Mouse (Mus musculus) lung, adult 18-20 months (tissue): Measurements from ENCODE around the gene Zfp536.

ENCODE experiments used
- DNase-seq, 2 experiments: peaks; one replicate each; pipeline ENCODE4 v3.0.0; 2022; ENCODE audit warnings: mixed read lengths in 2 of 2

Gene Zfp536

GRCm38 (mm10) chr7:37542951-37543350 lies 230.5 kb downstream of the Zfp536 start:
- DNase-seq, result no peak

- no peak for DNase-seq
Observed at GRCm38 (mm10) chr7:37531166-37531565, 242.3 kb downstream of the Zfp536 start.

DNA sequence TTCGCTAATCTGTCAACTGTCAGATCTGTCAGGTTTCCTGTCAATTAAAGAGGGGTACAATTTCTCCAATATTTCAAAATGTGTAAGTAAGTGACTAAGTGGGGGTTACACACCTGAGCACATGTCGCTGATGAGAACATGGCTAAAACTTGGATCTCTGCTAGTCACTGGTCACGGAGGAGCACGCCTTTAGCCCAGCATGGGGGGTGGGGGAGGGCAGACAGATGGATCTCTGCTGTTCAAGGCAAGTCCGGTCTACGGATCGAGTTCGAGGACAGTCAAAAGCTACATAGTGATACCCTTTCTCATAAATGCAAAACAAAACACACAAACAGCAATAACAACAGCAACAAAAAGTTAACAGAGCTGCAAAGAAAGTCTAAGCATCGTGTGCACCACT lies 245.1 kb downstream of the Zfp536 start:
- DNase-seq, result no peak

DNA sequence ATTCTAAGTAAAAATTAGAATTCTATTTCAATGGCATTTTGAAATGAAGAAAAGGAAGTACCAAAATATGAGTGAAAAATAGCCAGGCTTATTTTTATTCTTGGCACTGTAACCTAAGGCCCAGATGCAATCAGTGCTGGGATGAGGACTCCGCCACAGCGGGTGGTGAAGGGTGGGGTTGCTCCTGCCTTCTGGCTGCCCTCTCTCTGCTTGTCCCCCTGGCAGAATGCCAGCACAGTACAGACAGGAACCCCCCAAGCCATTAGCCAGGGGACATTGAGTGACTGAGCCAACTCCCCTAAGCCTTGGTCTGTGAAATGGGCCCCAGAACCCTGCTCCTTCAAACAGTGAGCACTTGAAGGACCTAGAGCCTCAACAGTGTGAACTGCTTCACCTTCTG lies 245.6 kb downstream of the Zfp536 start:
- no peak for DNase-seq

GRCm38 (mm10) chr7:37521407-37521806 lies 252.0 kb downstream of the Zfp536 start:
- no peak for DNase-seq

DNA sequence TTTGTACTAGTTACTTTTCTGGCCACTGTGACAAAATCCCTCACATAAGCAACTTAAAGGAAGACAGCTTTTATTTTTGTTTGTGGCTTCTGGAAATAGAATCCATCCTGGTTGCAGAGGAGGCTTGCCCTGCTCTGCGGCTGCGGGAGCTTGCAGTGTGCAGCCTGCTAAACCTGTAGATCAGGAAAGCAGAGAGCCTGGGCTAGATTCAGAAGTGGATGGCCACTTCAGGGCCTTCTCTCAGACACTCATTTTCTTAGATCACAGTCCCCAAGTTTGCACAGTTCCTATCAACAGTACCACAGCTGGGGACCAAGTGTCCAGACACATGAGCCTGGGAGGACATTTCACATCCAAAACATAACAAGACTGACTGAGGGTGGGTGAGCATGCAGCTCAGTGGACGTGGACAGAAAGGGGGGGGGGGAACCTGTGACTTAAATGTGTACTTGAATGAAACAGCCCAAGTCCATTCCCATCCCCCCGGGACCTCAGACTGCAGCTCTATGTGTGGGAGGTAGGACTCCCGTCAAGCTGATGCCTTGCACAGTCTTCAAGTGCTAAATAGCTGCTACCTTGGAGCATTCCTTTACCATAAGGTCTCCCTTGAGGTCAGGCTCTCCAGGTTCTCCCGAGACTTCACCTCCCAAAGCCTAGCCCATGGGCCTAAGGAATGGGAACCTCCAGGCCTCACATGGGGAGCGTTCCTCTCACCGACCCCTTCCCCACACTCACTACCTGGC lies 262.3 kb downstream of the Zfp536 start:
- DNase-seq, result no peak

DNA sequence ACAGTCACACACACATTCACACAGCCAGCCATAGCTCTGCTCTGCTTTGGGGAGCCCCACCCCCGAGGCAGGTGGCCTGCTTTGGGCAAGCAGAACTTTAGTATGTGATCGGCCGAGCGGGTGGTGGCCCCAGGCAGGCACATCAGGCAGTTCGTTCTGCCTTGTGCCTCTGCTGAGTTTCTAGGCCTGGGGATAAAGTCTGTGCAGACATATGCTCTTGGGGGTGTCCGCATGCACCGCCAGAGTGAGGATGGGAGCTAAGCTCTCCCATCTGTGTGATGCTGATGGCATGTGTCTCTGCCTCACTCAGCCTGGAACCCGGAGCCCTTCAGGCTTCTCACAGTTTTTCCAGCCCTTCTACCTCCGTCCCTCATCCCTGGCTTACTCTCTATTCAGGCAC lies 263.7 kb downstream of the Zfp536 start:
- DNase-seq, result no peak

- no peak for DNase-seq
Observed at GRCm38 (mm10) chr7:37505548-37505947, 267.9 kb downstream of the Zfp536 start.

- DNase-seq, result no peak
Observed at GRCm38 (mm10) chr7:37505096-37505495, 268.3 kb downstream of the Zfp536 start.

DNA sequence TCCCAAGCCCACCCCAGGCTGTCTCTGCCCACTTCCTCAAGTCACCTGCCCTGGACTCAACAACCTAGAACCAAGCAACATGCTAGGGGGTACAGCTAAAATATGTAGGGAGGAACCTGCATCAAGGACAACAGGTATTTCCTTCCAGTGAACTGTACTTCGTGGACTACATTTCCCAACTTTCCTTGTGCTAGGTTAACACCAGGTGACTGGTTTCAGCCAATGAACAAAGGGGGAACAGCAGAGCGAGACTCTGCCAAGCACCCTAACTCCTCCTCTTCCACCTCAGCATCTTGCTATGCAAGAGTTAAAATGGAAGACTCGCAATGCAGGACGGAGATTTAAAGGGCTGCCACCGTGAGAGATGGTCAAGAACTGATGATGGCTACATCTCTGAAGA lies 274.6 kb downstream of the Zfp536 start:
- no peak for DNase-seq

DNA sequence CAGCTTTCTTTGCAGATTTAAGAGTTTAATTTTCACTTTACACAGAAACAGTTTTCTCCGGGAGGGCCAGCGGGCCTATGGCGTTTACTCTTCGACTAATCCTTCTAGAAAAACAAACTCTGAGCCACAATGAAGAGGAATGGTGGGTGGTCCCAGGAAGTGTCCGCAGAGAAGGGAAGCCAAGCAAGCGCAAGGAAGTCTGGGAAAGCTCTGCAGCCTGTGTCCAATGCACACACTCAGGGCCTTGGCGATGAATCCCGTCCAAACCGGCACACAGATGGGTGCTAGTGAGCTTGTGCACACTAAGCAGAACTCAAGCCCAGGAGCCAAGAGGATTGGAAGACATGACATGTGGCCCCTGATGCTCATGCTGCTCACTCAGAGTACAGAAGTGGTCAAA lies 276.9 kb downstream of the Zfp536 start:
- no peak for DNase-seq

DNA sequence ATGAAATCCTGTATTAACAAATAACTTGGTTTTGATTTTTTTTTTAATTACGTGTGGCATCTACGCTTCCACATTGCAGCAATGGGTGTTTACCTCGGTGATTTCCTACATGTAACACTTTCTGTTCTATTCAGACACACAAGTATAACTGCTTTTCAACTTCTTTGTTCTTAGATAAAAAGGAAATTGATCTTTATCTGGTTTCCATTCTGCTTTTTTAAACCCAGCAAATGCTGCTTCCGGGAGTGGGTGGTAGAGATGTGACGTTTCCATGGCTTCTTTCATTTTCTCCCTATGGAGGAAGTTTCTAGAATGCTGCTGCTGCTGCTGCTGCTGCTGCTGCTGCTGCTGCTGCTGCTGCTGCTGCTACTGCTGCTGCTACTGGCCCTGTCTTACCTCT lies 283.1 kb downstream of the Zfp536 start:
- DNase-seq, result no peak

GRCm38 (mm10) chr7:37484946-37485345 lies 288.5 kb downstream of the Zfp536 start:
- no peak for DNase-seq

DNA sequence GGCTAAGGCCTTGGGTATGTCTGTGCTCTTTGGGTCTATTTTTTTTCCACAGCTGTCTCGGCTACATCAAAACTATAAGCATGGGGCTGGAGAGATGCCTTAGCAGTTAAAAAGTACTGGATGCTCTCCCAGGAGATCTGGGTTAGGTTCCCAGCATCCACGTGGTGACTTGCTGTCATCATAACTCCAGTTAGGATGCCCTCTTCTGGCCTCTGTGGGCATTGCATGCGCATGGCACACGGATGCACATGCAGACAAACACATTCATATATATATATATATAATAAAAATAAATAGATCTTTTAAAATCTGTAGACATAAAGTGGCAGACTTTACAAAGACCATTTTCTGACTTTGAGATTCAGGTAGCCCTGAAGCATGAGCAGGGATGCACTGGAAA lies 290.9 kb downstream of the Zfp536 start:
- no peak for DNase-seq

GRCm38 (mm10) chr7:37481165-37481564 lies 292.3 kb downstream of the Zfp536 start:
- no peak for DNase-seq

DNA sequence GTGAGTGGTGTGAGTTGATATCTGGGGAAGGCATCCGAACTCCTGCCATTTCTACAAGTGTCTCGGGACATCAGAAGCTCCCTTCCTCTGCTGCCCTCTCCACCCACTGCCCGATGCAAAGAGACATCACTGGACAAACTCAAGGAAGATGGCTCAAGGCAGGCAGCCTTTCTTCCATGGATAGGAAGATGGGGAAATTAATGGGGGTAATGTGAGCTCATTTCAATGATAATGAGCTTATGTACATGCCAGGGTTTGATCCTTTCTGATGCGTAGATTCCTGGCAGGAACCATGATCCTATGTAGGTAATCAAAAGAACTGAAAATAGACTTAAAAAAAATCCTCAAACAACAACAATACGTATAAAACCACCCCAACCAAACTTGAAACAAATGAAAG lies 296.1 kb downstream of the Zfp536 start:
- DNase-seq, result no peak

GRCm38 (mm10) chr7:37475485-37475884 lies 298.0 kb downstream of the Zfp536 start:
- no peak for DNase-seq

DNA sequence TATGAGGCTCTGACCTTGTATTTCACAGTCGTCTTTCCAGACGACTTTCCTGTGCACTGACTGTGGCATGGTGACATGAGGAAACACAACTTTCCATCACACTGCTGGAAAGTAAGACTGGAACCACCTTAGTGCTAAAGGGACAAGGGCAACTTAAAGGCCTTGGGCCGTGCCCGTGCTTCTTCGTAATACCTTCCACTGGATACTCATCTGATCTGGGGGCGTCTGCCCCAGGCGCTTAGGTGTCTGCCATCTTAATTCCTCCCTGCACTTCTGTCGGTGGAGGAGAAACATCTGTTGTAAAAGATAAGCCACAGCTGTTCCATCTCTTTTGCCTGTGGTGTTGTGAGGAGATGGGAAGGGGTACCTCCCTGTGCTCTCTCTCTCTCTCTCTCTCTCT lies 299.2 kb downstream of the Zfp536 start:
- no peak for DNase-seq

- no peak for DNase-seq
Observed at GRCm38 (mm10) chr7:37473311-37474084, 299.9 kb downstream of the Zfp536 start.

DNA sequence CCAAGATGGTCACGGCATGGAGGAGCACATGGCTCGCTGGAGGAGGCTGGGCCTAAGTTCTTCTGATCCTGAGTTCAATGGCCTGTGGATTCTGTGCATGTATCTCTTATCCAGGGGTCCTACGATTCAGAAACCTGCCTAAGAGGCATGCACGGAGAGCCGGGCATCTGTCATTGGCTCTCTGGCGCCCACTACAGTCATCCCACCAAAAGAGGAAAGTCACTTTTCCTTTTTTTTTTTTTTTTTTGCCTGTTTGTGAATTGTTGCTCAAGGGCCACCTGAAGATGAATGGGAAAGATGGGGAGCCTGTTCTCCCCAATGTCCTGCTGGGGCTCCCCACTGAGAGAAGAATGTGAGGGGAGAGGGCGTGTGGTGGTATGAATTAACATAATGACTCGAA lies 301.7 kb downstream of the Zfp536 start:
- no peak for DNase-seq

DNA sequence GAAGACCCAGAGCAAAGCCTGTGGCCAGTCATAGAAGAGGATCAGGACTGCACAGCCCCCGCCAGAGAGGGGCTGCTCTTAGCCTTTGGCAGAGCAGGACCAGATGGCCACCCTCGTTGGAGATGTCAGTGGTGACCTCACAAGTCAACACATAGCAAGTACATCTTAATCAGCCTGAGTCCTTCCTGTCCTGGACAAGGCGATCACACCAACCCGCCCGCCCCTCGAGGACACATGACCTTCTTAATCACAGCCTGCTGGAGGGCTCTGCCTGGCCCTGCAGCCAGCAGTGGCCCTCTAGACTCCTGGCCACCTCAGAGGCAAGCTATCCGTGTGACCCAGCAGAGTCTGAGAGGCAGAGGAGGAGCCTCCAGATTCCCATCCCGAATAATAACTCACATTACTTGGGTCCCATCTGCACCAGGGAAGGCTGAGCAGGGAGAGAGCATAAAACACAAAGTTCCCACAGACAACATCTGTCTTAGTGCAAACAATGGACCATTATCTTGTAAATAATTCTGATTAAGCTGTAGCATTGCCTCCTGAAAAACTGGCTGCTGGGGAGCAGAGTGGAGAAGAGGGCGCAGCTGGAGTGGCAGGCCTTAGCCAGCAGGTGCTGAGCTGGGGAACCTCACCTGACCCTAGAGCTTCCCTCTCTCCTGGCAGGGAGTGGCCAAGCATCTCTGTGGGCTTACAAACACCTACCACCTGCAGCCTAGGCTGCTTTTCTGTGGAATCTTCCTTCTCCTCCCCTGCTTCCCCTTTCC lies 306.8 kb downstream of the Zfp536 start:
- DNase-seq, result no peak

DNA sequence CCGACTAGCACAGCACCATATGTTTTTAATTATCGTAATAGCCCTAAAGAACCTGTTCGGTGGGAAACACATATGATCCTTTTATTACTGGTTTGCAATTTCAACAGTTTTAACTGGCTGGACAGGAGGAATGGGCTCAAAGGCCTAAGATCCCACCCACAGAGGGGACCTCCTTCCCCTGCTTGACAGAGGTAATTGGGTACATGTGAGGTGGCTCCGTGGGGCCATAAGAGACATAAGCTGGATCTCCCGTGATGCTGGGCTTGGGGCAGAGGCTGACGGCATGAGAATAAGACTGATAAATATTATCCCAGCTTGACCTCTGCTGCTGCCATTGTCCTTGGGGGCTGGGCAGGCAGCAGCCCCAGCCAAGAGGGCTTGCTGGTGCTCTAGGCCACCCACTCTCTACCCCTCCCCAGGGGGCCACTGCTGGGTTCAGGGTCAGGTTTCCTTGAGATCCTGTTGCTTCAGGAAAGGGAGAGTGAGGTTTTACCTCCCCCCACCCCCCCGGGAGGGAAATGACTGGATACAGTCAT lies 309.2 kb downstream of the Zfp536 start:
- DNase-seq, result no peak

DNA sequence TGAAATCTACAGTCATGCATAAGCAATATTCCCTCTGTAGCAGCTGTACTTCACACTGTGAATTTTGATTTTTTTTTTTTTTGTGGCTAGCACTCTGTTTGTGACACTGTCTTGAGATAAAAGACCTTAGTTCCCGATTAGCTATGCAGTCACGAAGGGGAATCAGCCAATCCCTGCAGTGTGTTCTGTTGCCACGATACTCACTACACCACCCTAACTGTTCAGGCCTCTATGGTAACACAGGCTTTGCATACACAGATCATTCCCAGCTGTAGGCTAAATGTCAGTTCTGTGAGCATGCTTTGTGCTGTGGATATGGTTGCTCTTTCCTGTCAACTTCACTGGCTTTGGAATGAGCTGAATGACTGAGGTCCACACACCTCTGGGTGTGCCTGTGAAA lies 325.9 kb downstream of the Zfp536 start:
- DNase-seq, result no peak
